Mouse (Mus musculus) hindbrain, embryonic 15.5 days (tissue): ENCODE data around the gene Steap2. TPM values are rescaled to one million over a fixed set of nuclear protein-coding genes. Genes with fewer than 3 reads are reported as not detected.

ENCODE experiments used
- ATAC-seq: fragments of 200-750 bp; cut with Nextera tagmentation; 2 replicates; pipeline ENCODE4 v1.8.0; 2017; ENCODE audit warnings: low read depth, moderate number of reproducible peaks, moderate TSS enrichment; ENCODE audit not compliant: low FRiP score
- H3K27ac ChIP-seq: fragments of 300-500 bp; sonication (generic); replicated peaks from 2 replicates; pipeline ENCODE4 v1.5.1; 2015; ENCODE audit warnings: mild to moderate bottlenecking, inconsistent platforms
- H3K27me3 ChIP-seq: fragments of 300-500 bp; sonication (generic); 2 replicates; pipeline ENCODE4 v1.6.1; 2015; ENCODE audit warnings: control low read depth, inconsistent platforms
- H3K36me3 ChIP-seq: fragments of 300-500 bp; sonication (generic); 2 replicates; pipeline ENCODE4 v1.6.1; 2015; ENCODE audit warnings: control low read depth, inconsistent platforms
- H3K4me1 ChIP-seq: fragments of 300-500 bp; sonication (generic); replicated peaks from 2 replicates; pipeline ENCODE4 v1.6.1; 2015; ENCODE audit warnings: control low read depth, inconsistent platforms
- H3K4me2 ChIP-seq: fragments of 300-500 bp; sonication (generic); 2 replicates; pipeline ENCODE4 v1.6.1; 2015; ENCODE audit warnings: moderate library complexity, mild to moderate bottlenecking, inconsistent platforms
- H3K4me3 ChIP-seq: fragments of 300-500 bp; sonication (generic); 2 replicates; pipeline ENCODE4 v1.5.1; 2015; ENCODE audit warnings: mild to moderate bottlenecking, inconsistent platforms
- H3K9ac ChIP-seq: fragments of 300-500 bp; sonication (generic); 2 replicates; pipeline ENCODE4 v1.6.1; 2015; ENCODE audit warnings: inconsistent platforms
- H3K9me3 ChIP-seq: fragments of 300-500 bp; sonication (generic); 2 replicates; pipeline ENCODE4 v1.6.1; 2016; ENCODE audit warnings: control low read depth, inconsistent platforms
- WGBS: fragments of 180-500 bp; shearing (Covaris S2); methylation state at CpG from one replicate; pipeline ENCODE4 v1.1.7; 2015; 5-methylcytosine and 5-hydroxymethylcytosine counted together
- polyA plus RNA-seq: library from polyadenylated mRNA; unstranded; fragments of >200 nt; fragmentation: Nextera tagmentation; extraction: Ambion mirVana; gene quantifications from 2 replicates; pipeline ENCODE4 v1.2.1, GENCODE M21; 2015

Steap2 gene
- polyA plus RNA-seq, 1 experiment from 2014 or later, result 7.6 TPM

DNA sequence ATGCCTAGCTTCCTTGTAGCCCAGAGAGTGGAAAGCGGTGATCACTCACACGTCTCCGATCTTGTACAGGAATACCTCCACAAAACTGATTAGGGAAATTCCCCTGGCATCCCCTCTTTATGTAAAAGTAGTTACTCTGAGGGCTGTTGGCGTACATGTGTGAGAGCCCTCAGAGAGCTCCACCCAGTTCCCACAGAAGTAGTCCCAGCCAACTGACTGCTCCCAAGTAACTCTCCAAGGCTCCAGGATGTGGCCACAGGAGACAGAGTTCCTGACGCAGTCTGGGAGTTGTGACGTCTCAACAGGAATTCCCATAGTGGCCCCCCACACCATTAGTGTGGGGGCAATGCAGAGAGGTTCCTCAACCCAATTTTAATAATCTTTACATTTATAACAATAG, 31.3 kb downstream of the Steap2 start:
- ATAC-seq, result no peak
- Histone ChIP-seq H3K4me1 (peaks cover 21% of the 10 kb centered on the region), H3K27ac (no peak overlapping the region), H3K36me3 (no peaks in the 10 kb centered on the region), H3K4me2 (peak overlapping the region; percentile 87), H3K9me3 (no peaks in the 10 kb centered on the region), H3K27me3 (no peaks in the 10 kb centered on the region), H3K9ac (peak overlapping the region; percentile 68; the same call in 1 of the 2 replicates), H3K4me3 (peak overlapping the region; percentile 83)
- WGBS, result 36% methylated on average over 6 of the region's 6 CpGs

- Histone ChIP-seq H3K9me3 (no peaks in the 10 kb centered on the region), H3K4me3 (no peak overlapping the region), H3K27me3 (no peaks in the 10 kb centered on the region), H3K4me1 (peaks cover 7% of the 10 kb centered on the region), H3K36me3 (no peaks in the 10 kb centered on the region; the same call in 1 of the 2 replicates), H3K27ac (no peak overlapping the region), H3K9ac (no peak overlapping the region), H3K4me2 (no peak overlapping the region)
- no peak for ATAC-seq
- WGBS, result 66% methylated on average over 2 of the region's 2 CpGs
Measured at GRCm38 (mm10) chr5:5658680-5659079, 35.7 kb downstream of the Steap2 start.

DNA sequence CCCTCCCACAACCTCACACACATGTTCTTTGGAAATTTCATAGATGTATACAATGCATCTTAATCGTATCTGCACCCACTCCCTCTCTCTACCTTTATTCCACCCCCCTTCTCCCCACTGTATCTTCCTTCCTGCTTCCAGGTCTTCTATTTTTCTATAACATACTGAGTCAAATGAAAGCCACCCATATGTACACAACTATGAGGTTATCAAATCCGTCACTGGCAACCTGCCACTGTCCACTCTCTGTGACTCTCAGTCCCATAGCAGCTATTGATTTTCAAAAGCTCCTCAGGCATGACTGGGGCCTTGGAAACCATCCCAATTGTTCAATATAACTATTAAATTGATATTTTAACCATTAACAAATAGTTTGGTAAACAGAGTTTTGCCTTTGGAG, 36.4 kb downstream of the Steap2 start:
- no peak overlapping the region for H3K4me2 ChIP-seq
- H3K4me3 ChIP-seq, result no peak overlapping the region
- ATAC-seq, result no peak
- H3K27ac ChIP-seq, result no peak overlapping the region
- H3K9ac ChIP-seq, result no peak overlapping the region
- WGBS, result 89% methylated on average over 2 of the region's 2 CpGs
- no peaks in the 10 kb centered on the region; the same call in 1 of the 2 replicates for H3K36me3 ChIP-seq
- no peaks in the 10 kb centered on the region for H3K27me3 ChIP-seq
- H3K9me3 ChIP-seq, result no peaks in the 10 kb centered on the region
- peaks cover 2% of the 10 kb centered on the region for H3K4me1 ChIP-seq

GRCm38 (mm10) chr5:5648817-5649569, 45.4 kb downstream of the Steap2 start:
- Histone ChIP-seq H3K9me3 (no peaks in the 10 kb centered on the region), H3K4me2 (no peak overlapping the region), H3K4me3 (no peak overlapping the region), H3K27ac (no peak overlapping the region), H3K4me1 (no peaks in the 10 kb centered on the region), H3K27me3 (no peaks in the 10 kb centered on the region), H3K36me3 (no peaks in the 10 kb centered on the region), H3K9ac (no peak overlapping the region)
- WGBS, result 76% methylated on average over 6 of the region's 6 CpGs
- no peak for ATAC-seq

DNA sequence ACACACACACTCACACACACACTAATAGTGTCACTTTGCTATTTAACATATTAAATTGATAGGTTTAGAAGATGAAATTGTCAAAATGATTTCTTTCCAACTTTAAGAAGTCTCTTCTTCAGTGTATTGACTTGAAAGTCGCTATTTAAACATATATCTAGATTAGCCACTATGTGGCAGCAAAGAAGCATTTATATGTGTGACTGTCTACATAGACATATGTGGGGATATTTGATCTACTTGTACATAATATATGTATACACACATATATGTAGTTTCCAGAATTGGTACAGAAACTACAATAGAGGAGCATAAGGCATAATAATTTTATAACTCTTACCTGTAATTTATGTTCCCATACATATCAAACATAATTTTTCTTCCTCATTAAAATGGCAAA, 48.2 kb downstream of the Steap2 start:
- WGBS, result 14% methylated on average over 1 of the region's 1 CpGs
- no peak overlapping the region for H3K9ac ChIP-seq
- no peaks in the 10 kb centered on the region for H3K36me3 ChIP-seq
- no peaks in the 10 kb centered on the region for H3K27me3 ChIP-seq
- no peaks in the 10 kb centered on the region for H3K4me1 ChIP-seq
- H3K4me3 ChIP-seq, result no peak overlapping the region
- H3K27ac ChIP-seq, result no peak overlapping the region
- no peak overlapping the region for H3K4me2 ChIP-seq
- H3K9me3 ChIP-seq, result no peaks in the 10 kb centered on the region
- ATAC-seq, result peak; percentile 63; the same call in 1 of the 2 replicates

DNA sequence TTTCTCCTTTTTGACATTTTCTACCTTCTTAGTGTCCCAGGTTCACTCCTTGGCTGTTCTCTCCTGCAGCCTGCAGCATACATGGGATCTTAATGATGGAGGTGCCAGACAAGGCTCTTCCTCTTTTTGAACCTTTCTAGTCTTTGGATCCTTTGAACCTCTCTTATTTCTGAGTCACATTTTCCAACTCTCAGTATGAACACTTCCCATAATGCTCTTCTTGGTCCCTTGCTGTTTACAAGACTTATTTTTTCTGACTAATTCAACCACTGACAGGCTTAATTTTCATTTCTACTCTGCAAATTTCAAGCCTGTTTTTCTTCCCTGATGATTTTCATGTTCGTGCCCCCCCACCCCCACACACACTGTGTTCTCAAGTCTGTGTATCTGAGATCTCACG, 55.9 kb downstream of the Steap2 start:
- Histone ChIP-seq H3K27me3 (no peaks in the 10 kb centered on the region), H3K4me3 (no peak overlapping the region), H3K9ac (no peak overlapping the region), H3K4me1 (no peaks in the 10 kb centered on the region), H3K9me3 (no peaks in the 10 kb centered on the region), H3K4me2 (no peak overlapping the region), H3K27ac (no peak overlapping the region), H3K36me3 (no peaks in the 10 kb centered on the region)
- ATAC-seq, result no peak
- WGBS, result 47% methylated on average over 2 of the region's 2 CpGs

GRCm38 (mm10) chr5:5625491-5625890, 68.9 kb downstream of the Steap2 start:
- 78% methylated on average over 3 of the region's 3 CpGs for WGBS
- H3K4me3 ChIP-seq, result no peak overlapping the region
- H3K4me1 ChIP-seq, result no peaks in the 10 kb centered on the region
- no peak overlapping the region for H3K4me2 ChIP-seq
- ATAC-seq, result no peak
- H3K9me3 ChIP-seq, result no peaks in the 10 kb centered on the region
- H3K27ac ChIP-seq, result no peak overlapping the region
- H3K27me3 ChIP-seq, result no peaks in the 10 kb centered on the region
- no peaks in the 10 kb centered on the region for H3K36me3 ChIP-seq
- no peak overlapping the region for H3K9ac ChIP-seq

- no peak for ATAC-seq
- Histone ChIP-seq H3K27ac (no peak overlapping the region), H3K27me3 (no peaks in the 10 kb centered on the region), H3K4me3 (no peak overlapping the region), H3K4me1 (no peaks in the 10 kb centered on the region), H3K9ac (no peak overlapping the region), H3K9me3 (no peaks in the 10 kb centered on the region), H3K4me2 (no peak overlapping the region), H3K36me3 (no peaks in the 10 kb centered on the region)
- 76% methylated on average over 4 of the region's 4 CpGs for WGBS
Measured at GRCm38 (mm10) chr5:5618329-5618728, 76.0 kb downstream of the Steap2 start.

Other genes starting within 250 kb of the Steap2 start
- gene 1700015F17Rik, start 215.4 kb downstream of the Steap2 start, polyA plus RNA-seq, result not detected in 2 replicates
- gene Cldn12, start 179.6 kb downstream of the Steap2 start, polyA plus RNA-seq, result 16.3 and 18.7 TPM in 2 replicates
- gene Gtpbp10, start 135.0 kb downstream of the Steap2 start, polyA plus RNA-seq, result 17.1 and 18.3 TPM in 2 replicates
- gene Gm8773, start 120.8 kb downstream of the Steap2 start, polyA plus RNA-seq, result 15.2 and 15.6 TPM in 2 replicates
- gene Cfap69, start 30.3 kb downstream of the Steap2 start, polyA plus RNA-seq, result 9.7 and 12.2 TPM in 2 replicates
- 1.4 and 1.6 TPM in 2 replicates for gene Steap1, start 54.7 kb upstream of the Steap2 start, polyA plus RNA-seq